Mouse (Mus musculus): ENCODE results near the gene Erg.

The Erg gene

GRCm38 (mm10) chr16:95447896-95448295, 138.5 kb downstream of the Erg start:
- DNase-seq (ENCODE audit: inconsistent age in 2 of 2, low spot score in 1 of 2), result peak in 1 of 2 experiments; percentile 67

- DNase-seq (ENCODE audit: inconsistent age in 2 of 2, low spot score in 1 of 2), result no peak
Observed at GRCm38 (mm10) chr16:95446368-95446767, 140.0 kb downstream of the Erg start.

GRCm38 (mm10) chr16:95442023-95442422, 144.4 kb downstream of the Erg start:
- no peak for DNase-seq (ENCODE audit: inconsistent age in 2 of 2, low spot score in 1 of 2)

- no peak for DNase-seq (ENCODE audit: inconsistent age in 2 of 2, low spot score in 1 of 2)
Observed at GRCm38 (mm10) chr16:95441179-95441578, 145.2 kb downstream of the Erg start.

- peak; percentile 54 to 83 for DNase-seq (ENCODE audit: inconsistent age in 2 of 2, low spot score in 1 of 2)
Observed at GRCm38 (mm10) chr16:95440334-95440733, 146.1 kb downstream of the Erg start.

GRCm38 (mm10) chr16:95439794-95440193, 146.6 kb downstream of the Erg start:
- peak; percentile 39 to 69 for DNase-seq (ENCODE audit: inconsistent age in 2 of 2, low spot score in 1 of 2)

GRCm38 (mm10) chr16:95438848-95439540, 147.4 kb downstream of the Erg start:
- peak; percentile 52 to 85 for DNase-seq (ENCODE audit: inconsistent age in 2 of 2, low spot score in 1 of 2)

GRCm38 (mm10) chr16:95436611-95437010, 149.8 kb downstream of the Erg start:
- peak in 1 of 2 experiments; percentile 76 for DNase-seq (ENCODE audit: inconsistent age in 2 of 2, low spot score in 1 of 2)

- no peak for DNase-seq (ENCODE audit: inconsistent age in 2 of 2, low spot score in 1 of 2)
Observed at GRCm38 (mm10) chr16:95436051-95436450, 150.3 kb downstream of the Erg start.

- DNase-seq (ENCODE audit: inconsistent age in 2 of 2, low spot score in 1 of 2), result no peak
Observed at GRCm38 (mm10) chr16:95434434-95434833, 152.0 kb downstream of the Erg start.

GRCm38 (mm10) chr16:95432540-95432971, 153.8 kb downstream of the Erg start:
- DNase-seq (ENCODE audit: inconsistent age in 2 of 2, low spot score in 1 of 2), result no peak

GRCm38 (mm10) chr16:95429851-95430250, 156.5 kb downstream of the Erg start:
- no peak for DNase-seq (ENCODE audit: inconsistent age in 2 of 2, low spot score in 1 of 2)

- no peak for DNase-seq (ENCODE audit: inconsistent age in 2 of 2, low spot score in 1 of 2)
Observed at GRCm38 (mm10) chr16:95428239-95428638, 158.2 kb downstream of the Erg start.

GRCm38 (mm10) chr16:95427512-95427911, 158.9 kb downstream of the Erg start:
- no peak for DNase-seq (ENCODE audit: inconsistent age in 2 of 2, low spot score in 1 of 2)

- DNase-seq (ENCODE audit: inconsistent age in 2 of 2, low spot score in 1 of 2), result no peak
Observed at GRCm38 (mm10) chr16:95422658-95423073, 163.7 kb downstream of the Erg start.

- DNase-seq (ENCODE audit: inconsistent age in 2 of 2, low spot score in 1 of 2), result no peak
Observed at GRCm38 (mm10) chr16:95421235-95421886, 165.0 kb downstream of the Erg start.

GRCm38 (mm10) chr16:95415921-95416320, 170.5 kb downstream of the Erg start:
- no peak for DNase-seq (ENCODE audit: inconsistent age in 2 of 2, low spot score in 1 of 2)

GRCm38 (mm10) chr16:95415372-95415771, 171.0 kb downstream of the Erg start:
- DNase-seq (ENCODE audit: inconsistent age in 2 of 2, low spot score in 1 of 2), result no peak

GRCm38 (mm10) chr16:95413401-95413959, 172.9 kb downstream of the Erg start:
- no peak for DNase-seq (ENCODE audit: inconsistent age in 2 of 2, low spot score in 1 of 2)

GRCm38 (mm10) chr16:95408096-95408495, 178.3 kb downstream of the Erg start:
- DNase-seq (ENCODE audit: inconsistent age in 2 of 2, low spot score in 1 of 2), result no peak

GRCm38 (mm10) chr16:95405496-95405895, 180.9 kb downstream of the Erg start:
- no peak for DNase-seq (ENCODE audit: inconsistent age in 2 of 2, low spot score in 1 of 2)

GRCm38 (mm10) chr16:95403453-95403852, 182.9 kb downstream of the Erg start:
- peak; percentile 14 to 34 for DNase-seq (ENCODE audit: inconsistent age in 2 of 2, low spot score in 1 of 2)
